Mouse (Mus musculus) G1E (cell line): ENCODE results near the gene Pld6.

Experiments used
- CTCF ChIP-seq: IDR thresholded peaks from 2 replicates; pipeline ENCODE4 v1.5.1; 2012; ENCODE audit warnings: low read depth, low read length, inconsistent platforms, mixed read lengths
- GATA2 ChIP-seq: IDR thresholded peaks from 2 replicates; pipeline ENCODE4 v1.6.1; 2012; ENCODE audit warnings: low read depth, low read length, inconsistent platforms, borderline replicate concordance
- POLR2AphosphoS5 ChIP-seq: IDR thresholded peaks from 2 replicates; pipeline ENCODE4 v1.6.1; 2012; ENCODE audit warnings: low read depth, low read length, inconsistent platforms; ENCODE audit not compliant: insufficient replicate concordance
- TAL1 ChIP-seq: conservative IDR thresholded peaks from 2 replicates; pipeline ENCODE4 v1.6.1; 2012; ENCODE audit warnings: low read depth, low read length, inconsistent platforms, mixed read lengths

GRCm38 (mm10) chr11:59769307-59769706 lies 18.1 kb downstream of the Pld6 start:
- TF ChIP-seq CTCF (no peak), GATA2 (no peak), POLR2AphosphoS5 (no peak), TAL1 (no peak)
